Mouse (Mus musculus) midbrain, embryonic 16.5 days (tissue): ENCODE measurements around the gene Cuedc2. TPM values are rescaled to one million over a fixed set of nuclear protein-coding genes. Genes with fewer than 3 reads are reported as not detected.
A peak's percentile ranks its signal among the peaks of the same experiment; 100 is the strongest.

Experiments
- ATAC-seq: fragments of 200-750 bp; cut with Nextera tagmentation; 2 replicates; pipeline ENCODE4 v1.8.0; 2017; ENCODE audit warnings: moderate TSS enrichment
- H3K27ac ChIP-seq: fragments of 300-500 bp; sonication (generic); 2 replicates; pipeline ENCODE4 v1.5.1; 2014; ENCODE audit warnings: mild to moderate bottlenecking, low read length, mixed read lengths
- H3K27me3 ChIP-seq: fragments of 300-500 bp; sonication (generic); 2 replicates; pipeline ENCODE4 v1.6.1; 2014; ENCODE audit warnings: low read depth, low read length, mixed read lengths; ENCODE audit not compliant: control insufficient read depth, insufficient read depth
- H3K36me3 ChIP-seq: fragments of 300-500 bp; sonication (generic); 2 replicates; pipeline ENCODE4 v1.6.1; 2014; ENCODE audit warnings: mild to moderate bottlenecking, low read length, moderate library complexity, mixed read lengths; ENCODE audit not compliant: control insufficient read depth, insufficient read depth
- H3K4me1 ChIP-seq: fragments of 300-500 bp; sonication (generic); 2 replicates; pipeline ENCODE4 v1.6.1; 2014; ENCODE audit warnings: mild to moderate bottlenecking, low read length, mixed read lengths; ENCODE audit not compliant: control insufficient read depth, insufficient read depth
- H3K4me2 ChIP-seq: fragments of 300-500 bp; sonication (generic); 2 replicates; pipeline ENCODE4 v1.6.1; 2014; ENCODE audit warnings: mild to moderate bottlenecking, low read length, mixed read lengths
- H3K4me3 ChIP-seq: fragments of 300-500 bp; sonication (generic); 2 replicates; pipeline ENCODE4 v1.5.1; 2014; ENCODE audit warnings: low read depth, mild to moderate bottlenecking, low read length, moderate library complexity, mixed read lengths
- H3K9ac ChIP-seq: fragments of 300-500 bp; sonication (generic); 2 replicates; pipeline ENCODE4 v1.6.1; 2014; ENCODE audit warnings: low read depth, low read length, mixed read lengths
- H3K9me3 ChIP-seq: fragments of 300-500 bp; sonication (generic); replicated peaks from 2 replicates; pipeline ENCODE4 v1.6.1; 2014; ENCODE audit warnings: mild to moderate bottlenecking, low read length, mixed read lengths; ENCODE audit not compliant: control insufficient read depth, poor library complexity, severe bottlenecking
- WGBS: fragments of 180-500 bp; shearing (Covaris S2); extraction: QIAGEN DNeasy Blood & Tissue Kit; methylation state at CpG from one replicate; pipeline ENCODE4 v1.1.7; 2014; 5-methylcytosine and 5-hydroxymethylcytosine counted together
- polyA plus RNA-seq: library from polyadenylated mRNA; unstranded; fragments of >200 nt; fragmentation: Nextera tagmentation; extraction: Ambion mirVana; gene quantifications from 2 replicates; pipeline ENCODE4 v1.2.1, GENCODE M21; 2015

Cuedc2 gene
- polyA plus RNA-seq, 1 experiment from 2014 or later, result 332 TPM

GRCm38 (mm10) chr19:46331936-46332335 is 6.6 kb downstream of the Cuedc2 start:
- no peak for ATAC-seq
- Histone ChIP-seq H3K27me3 (no peaks in the 10 kb centered on the region), H3K36me3 (peaks cover 15% of the 10 kb centered on the region), H3K4me2 (no peak overlapping the region), H3K9ac (no peak overlapping the region), H3K4me1 (peaks cover 18% of the 10 kb centered on the region), H3K4me3 (no peak overlapping the region), H3K9me3 (no peaks in the 10 kb centered on the region), H3K27ac (no peak overlapping the region)
- 92% methylated on average over 3 of the region's 3 CpGs for WGBS

- Histone ChIP-seq H3K9ac (no peak overlapping the region), H3K27ac (no peak overlapping the region), H3K36me3 (peaks cover 15% of the 10 kb centered on the region), H3K27me3 (no peaks in the 10 kb centered on the region), H3K4me2 (no peak overlapping the region), H3K4me1 (peaks cover 18% of the 10 kb centered on the region), H3K4me3 (no peak overlapping the region), H3K9me3 (no peaks in the 10 kb centered on the region)
- ATAC-seq, result no peak
- WGBS, result 91% methylated on average over 14 of the region's 14 CpGs
Observed at GRCm38 (mm10) chr19:46331326-46331725, 7.2 kb downstream of the Cuedc2 start.

- no peaks in the 10 kb centered on the region for H3K9me3 ChIP-seq
- no peak overlapping the region for H3K27ac ChIP-seq
- no peak for ATAC-seq
- no peak overlapping the region for H3K4me3 ChIP-seq
- no peaks in the 10 kb centered on the region for H3K27me3 ChIP-seq
- WGBS, result 95% methylated on average over 12 of the region's 12 CpGs
- peaks cover 15% of the 10 kb centered on the region for H3K36me3 ChIP-seq
- H3K9ac ChIP-seq, result no peak overlapping the region
- H3K4me1 ChIP-seq, result peaks cover 18% of the 10 kb centered on the region
- H3K4me2 ChIP-seq, result no peak overlapping the region
Observed at GRCm38 (mm10) chr19:46330696-46331095, 7.8 kb downstream of the Cuedc2 start.

GRCm38 (mm10) chr19:46329951-46330350 is 8.6 kb downstream of the Cuedc2 start:
- peak overlapping the region; percentile 98 for H3K4me2 ChIP-seq
- no peak overlapping the region for H3K9ac ChIP-seq
- no peak for ATAC-seq
- H3K36me3 ChIP-seq, result peaks cover 15% of the 10 kb centered on the region
- no peak overlapping the region for H3K4me3 ChIP-seq
- H3K27ac ChIP-seq, result no peak overlapping the region
- no peaks in the 10 kb centered on the region for H3K27me3 ChIP-seq
- WGBS, result 6% methylated on average over 16 of the region's 16 CpGs
- H3K4me1 ChIP-seq, result peaks cover 26% of the 10 kb centered on the region
- no peaks in the 10 kb centered on the region for H3K9me3 ChIP-seq

- H3K27ac ChIP-seq, result peak overlapping the region; percentile 98
- H3K4me2 ChIP-seq, result peak overlapping the region; percentile 98
- H3K36me3 ChIP-seq, result peaks cover 15% of the 10 kb centered on the region
- peaks cover 34% of the 10 kb centered on the region for H3K4me1 ChIP-seq
- peak overlapping the region; percentile 85 for H3K9ac ChIP-seq
- peak overlapping the region; percentile 75 for H3K4me3 ChIP-seq
- no peaks in the 10 kb centered on the region for H3K9me3 ChIP-seq
- no peaks in the 10 kb centered on the region for H3K27me3 ChIP-seq
- peak; percentile 7; the same call in 1 of the 2 replicates for ATAC-seq
- under 1% methylated on average over 54 of the region's 54 CpGs for WGBS
Observed at GRCm38 (mm10) chr19:46329031-46329641, 9.4 kb downstream of the Cuedc2 start.

GRCm38 (mm10) chr19:46328081-46329030 is 10.1 kb downstream of the Cuedc2 start, which contains the start of gene Fbxl15:
Gene Fbxl15, plus strand, starts transcription at chr19:46328184.
- Histone ChIP-seq H3K4me3 (peak within 1 kb of the TSS; percentile 75), H3K36me3 (peaks cover 15% of the 10 kb centered on the region), H3K4me2 (peak within 1 kb of the TSS; percentile 98), H3K27me3 (no peaks in the 10 kb centered on the region), H3K9ac (peak within 1 kb of the TSS; percentile 85), H3K4me1 (peaks cover 41% of the 10 kb centered on the region), H3K9me3 (no peaks in the 10 kb centered on the region), H3K27ac (peak within 1 kb of the TSS; percentile 98)
- WGBS, result under 1% methylated on average over 76 of the region's 81 CpGs
- ATAC-seq, result peak; percentile 81

- peak overlapping the region; percentile 75 for H3K4me3 ChIP-seq
- no peaks in the 10 kb centered on the region for H3K9me3 ChIP-seq
- H3K4me1 ChIP-seq, result peaks cover 49% of the 10 kb centered on the region
- peak overlapping the region; percentile 98 for H3K27ac ChIP-seq
- WGBS, result 26% methylated on average over 14 of the region's 14 CpGs
- peak overlapping the region; percentile 98 for H3K4me2 ChIP-seq
- no peaks in the 10 kb centered on the region for H3K27me3 ChIP-seq
- peak; percentile 0; the same call in 1 of the 2 replicates for ATAC-seq
- H3K9ac ChIP-seq, result peak overlapping the region; percentile 85
- peaks cover 15% of the 10 kb centered on the region for H3K36me3 ChIP-seq
Observed at GRCm38 (mm10) chr19:46327531-46328064, 10.9 kb downstream of the Cuedc2 start.

- Histone ChIP-seq H3K4me2 (peak within 1 kb of the TSS; percentile 98), H3K9ac (peak within 1 kb of the TSS; percentile 85), H3K36me3 (peaks cover 10% of the 10 kb centered on the region), H3K9me3 (no peaks in the 10 kb centered on the region), H3K27me3 (no peaks in the 10 kb centered on the region), H3K4me1 (peaks cover 57% of the 10 kb centered on the region), H3K4me3 (peak within 1 kb of the TSS; percentile 75), H3K27ac (peak within 1 kb of the TSS; percentile 98)
- WGBS, result under 1% methylated on average over 34 of the region's 35 CpGs
- ATAC-seq, result no peak
Observed at GRCm38 (mm10) chr19:46326756-46327305, 11.7 kb downstream of the Cuedc2 start, which contains the start of gene Psd. Gene Psd, minus strand, starts transcription at chr19:46327156.
